Mouse (Mus musculus) left cerebral cortex, postnatal 36 days (tissue): ENCODE data around the gene Hdac4. TPM values are rescaled to one million over a fixed set of nuclear protein-coding genes. Genes with fewer than 3 reads are reported as not detected.
A peak's percentile ranks its signal among the peaks of the same experiment; 100 is the strongest.

Source experiments
- DNase-seq, 2 experiments: peaks; one replicate each; pipeline ENCODE4 v3.0.0; 2021 to 2022; ENCODE audit warnings: low spot score in 2 of 2, mixed read lengths in 1 of 2
- intact Hi-C: fragments of 180-260 bp; cut with DNase I; formaldehyde crosslinking; loops from one replicate; pipeline ENCODE4 v1.15.1; 2025
- total RNA-seq, 2 experiments: library from RNA; stranded (reverse); gene quantifications; 2 replicates each; pipeline ENCODE4 v1.2.3; 2021

The Hdac4 gene
- total RNA-seq, 2 experiments from 2014 or later, result 105 to 125 TPM

- intact Hi-C loops, result no loop called here
- no peak for DNase-seq
Measured at GRCm38 (mm10) chr1:91947441-91947840, 248.1 kb downstream of the Hdac4 start.

DNA sequence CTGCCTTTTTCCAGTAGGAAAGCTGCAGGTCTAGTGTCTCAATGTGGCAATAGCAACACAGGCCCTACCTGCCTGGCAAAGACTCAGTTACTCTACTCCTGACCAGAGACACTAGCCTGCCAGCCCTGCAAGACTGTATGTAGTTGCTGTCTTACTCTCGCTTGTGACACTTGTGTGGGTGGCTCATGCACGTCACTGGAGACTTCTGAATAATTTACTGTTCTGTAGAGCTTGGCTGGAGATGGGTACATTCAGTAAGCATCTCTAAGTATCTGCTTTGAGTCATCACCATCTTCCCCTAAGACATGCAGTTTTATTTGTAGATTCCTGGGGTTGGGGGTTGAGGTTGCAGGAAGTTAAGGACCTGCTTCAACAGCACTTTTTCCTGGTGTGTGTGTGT, 252.9 kb downstream of the Hdac4 start:
- intact Hi-C loops, result no loop called here
- DNase-seq, result peak; percentile 57 to 60

DNA sequence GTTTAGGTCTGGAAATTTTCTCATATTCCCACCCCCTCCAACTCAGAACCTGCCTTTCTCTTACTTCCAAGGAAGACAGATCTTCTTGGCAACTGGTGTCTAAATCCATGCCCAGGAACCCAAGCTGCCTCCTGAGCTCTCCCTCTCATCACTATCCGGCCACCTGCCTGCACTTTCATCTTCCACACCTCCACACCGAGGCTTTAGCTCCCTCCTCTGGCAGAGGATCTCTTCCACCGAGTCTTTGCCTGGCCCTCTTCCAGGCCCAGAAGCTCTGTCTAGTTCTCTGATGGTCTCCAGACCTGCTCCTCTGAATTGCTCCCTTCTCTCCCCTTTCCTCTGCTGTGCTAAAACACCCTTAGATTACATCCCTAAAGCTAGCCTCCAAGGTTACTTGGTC, 253.5 kb downstream of the Hdac4 start:
- intact Hi-C loops, result no loop called here
- peak in 1 of 2 experiments; percentile 49 for DNase-seq

DNA sequence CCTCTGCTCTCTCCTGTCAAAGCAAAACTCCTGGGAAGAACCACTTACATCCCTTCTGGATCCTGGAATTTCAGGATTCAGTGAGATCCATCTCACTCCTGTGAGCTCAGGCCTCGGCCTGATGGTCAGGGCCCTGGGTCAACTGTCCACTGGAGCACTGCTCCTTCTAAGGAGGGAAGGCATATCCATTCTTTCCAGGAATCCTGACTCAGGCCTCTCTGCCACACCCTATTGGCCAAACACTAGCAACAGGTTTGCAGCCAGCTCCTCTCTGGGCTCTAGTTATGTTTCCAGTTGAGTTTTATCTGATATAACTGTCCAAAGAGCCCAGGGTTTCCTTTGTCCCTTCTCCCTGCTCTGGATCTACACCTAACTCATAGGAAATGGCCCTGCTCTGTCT, 254.4 kb downstream of the Hdac4 start:
- intact Hi-C loops, result no loop called here
- no peak for DNase-seq

GRCm38 (mm10) chr1:91935171-91935570, 260.3 kb downstream of the Hdac4 start:
- intact Hi-C loops, result no loop called here
- no peak for DNase-seq

GRCm38 (mm10) chr1:91933681-91934080, 261.8 kb downstream of the Hdac4 start:
- no peak for DNase-seq
- intact Hi-C loops, result no loop called here

- intact Hi-C loops, result no loop called here
- no peak for DNase-seq
Measured at GRCm38 (mm10) chr1:91932221-91932620, 263.3 kb downstream of the Hdac4 start.

DNA sequence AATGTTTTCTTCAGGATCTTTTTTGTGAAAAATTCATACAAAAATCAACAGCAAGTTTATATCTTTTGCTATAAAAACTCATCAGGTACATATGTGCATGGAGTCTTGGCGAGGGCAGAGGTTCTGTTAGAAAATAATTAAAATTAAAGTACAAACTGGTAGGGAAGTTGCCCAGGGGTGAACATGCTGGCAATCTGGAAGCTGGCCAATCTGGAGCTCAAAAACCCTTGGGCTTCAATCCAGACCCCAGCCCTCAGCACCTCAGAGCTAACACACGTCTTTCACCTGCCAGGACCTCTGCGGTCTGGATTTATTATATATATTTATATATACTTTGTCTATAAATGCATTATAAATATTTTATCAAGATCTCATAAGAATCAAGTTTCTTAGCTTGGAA, 263.7 kb downstream of the Hdac4 start:
- no peak for DNase-seq

GRCm38 (mm10) chr1:91931196-91931595, 264.3 kb downstream of the Hdac4 start:
- intact Hi-C loops, result no loop called here
- no peak for DNase-seq

More for the DNA sequence above, 263.7 kb downstream of the Hdac4 start:
- intact Hi-C loops, result no loop called here

GRCm38 (mm10) chr1:91929051-91929450, 266.4 kb downstream of the Hdac4 start:
- intact Hi-C loops, result no loop called here
- no peak for DNase-seq

GRCm38 (mm10) chr1:91927536-91928315, 267.8 kb downstream of the Hdac4 start:
- no peak for DNase-seq
- intact Hi-C loops, result no loop called here

DNA sequence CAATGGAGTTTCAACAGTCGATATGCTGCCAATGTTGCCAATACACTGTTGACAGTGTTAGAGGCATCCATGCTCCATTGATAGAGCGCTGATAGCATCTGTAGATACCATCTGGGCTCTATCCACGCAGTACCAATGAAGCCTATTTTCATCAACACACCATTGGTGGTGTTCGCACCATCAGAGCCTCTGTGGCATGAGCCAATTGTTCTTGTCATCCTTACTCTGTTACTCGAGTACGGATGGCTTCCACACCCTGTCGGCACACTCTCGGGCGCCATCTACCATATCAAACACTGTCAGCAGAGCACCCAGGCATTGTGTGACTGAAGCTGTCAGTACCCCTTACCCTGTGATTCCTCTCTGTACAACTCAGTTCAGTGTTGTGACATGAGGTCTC, 271.9 kb downstream of the Hdac4 start:
- intact Hi-C loops, result no loop called here
- no peak for DNase-seq

DNA sequence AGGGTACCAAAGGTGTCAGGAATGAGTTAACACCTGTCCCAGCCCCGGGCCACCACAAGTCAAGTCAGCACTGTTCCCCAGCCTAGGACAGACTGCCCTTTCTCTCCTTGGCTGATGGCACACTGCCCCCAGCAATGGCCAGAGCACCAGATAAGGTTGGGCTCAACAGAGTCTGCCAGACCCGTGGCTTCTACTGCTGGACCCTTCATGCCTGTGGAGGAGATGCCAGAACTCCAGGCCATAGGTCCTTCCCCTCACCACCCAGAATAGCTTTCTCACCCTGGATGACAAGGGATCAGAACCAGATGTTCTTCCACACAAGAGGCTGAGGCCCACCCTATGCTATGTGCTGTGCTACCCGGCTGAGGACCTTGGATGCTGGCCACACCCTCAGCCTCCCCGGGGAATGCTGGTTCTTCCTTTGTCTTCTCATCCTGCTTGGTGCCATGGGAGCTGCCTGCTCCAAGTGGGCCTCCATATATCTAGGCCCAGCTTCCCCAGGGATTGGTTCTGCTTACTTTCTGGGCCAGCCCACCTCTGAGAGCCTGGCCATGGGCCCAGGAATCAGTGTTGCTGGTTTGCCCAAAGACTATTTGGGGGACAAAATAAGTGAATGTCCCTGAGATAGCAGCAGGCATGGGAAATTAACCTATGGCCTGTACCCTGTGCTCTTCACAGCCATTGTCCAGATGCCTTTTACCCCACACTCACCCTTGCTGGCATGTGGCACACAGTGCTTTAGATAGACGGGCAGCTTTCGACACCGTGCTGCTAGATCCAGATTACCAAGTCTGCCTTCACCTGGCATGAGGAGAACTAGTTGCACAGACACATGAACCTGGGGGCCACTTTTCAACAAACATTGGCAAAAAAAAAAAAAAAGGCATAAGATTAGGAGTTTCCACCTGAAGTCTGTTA, 273.0 kb downstream of the Hdac4 start:
- intact Hi-C loops, result no loop called here
- no peak for DNase-seq

DNA sequence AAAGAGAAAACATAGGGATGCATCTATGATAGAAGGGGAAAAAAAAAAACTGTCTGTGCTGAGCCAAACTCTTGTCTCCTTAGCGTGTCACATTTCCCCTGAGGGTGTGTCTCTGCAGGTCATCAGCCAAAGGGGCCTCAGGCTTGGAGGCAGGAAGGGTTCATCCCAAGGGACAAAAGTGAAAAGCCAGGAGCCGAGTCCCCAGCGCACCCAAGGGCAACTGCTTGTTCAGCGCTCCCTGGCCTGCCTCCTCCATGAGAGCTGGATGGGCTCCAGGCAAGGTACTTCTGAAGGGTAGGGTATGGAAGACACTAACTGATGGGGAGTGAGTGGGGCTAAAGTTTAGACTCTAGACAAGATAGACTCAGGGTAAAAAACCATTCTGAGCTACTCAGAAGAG, 273.8 kb downstream of the Hdac4 start:
- DNase-seq, result no peak
- intact Hi-C loops, result no loop called here

- DNase-seq, result no peak
- intact Hi-C loops, result no loop called here
Measured at GRCm38 (mm10) chr1:91921279-91921678, 274.2 kb downstream of the Hdac4 start.

DNA sequence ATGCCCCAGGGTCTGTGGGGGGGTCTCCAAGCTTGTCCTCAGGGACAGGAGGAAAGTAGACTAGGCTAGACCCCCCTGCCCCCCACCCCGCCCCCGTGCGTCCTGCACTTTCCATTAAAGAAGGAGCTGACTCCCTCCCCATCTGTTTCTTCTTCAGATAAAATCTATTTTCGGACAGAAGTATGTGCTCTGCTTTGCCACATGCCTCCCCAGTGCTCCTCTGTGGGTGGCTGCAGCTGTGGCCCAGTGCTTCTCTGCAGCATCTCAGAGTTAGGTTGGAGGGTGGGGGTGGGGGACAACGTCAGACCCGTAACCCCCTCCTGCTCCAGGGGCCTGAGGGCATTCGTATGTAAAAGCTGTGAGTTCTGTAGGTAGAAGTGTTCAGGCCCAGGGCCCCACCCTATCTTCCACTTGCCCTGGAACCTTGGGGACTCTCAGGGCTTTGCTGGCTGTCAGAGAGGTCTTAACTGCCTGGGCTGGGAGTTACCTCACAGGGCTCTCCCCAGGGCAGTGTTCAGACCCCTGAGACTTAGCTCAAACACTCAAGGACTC, 275.4 kb downstream of the Hdac4 start:
- intact Hi-C loops, result no loop called here
- peak in 1 of 2 experiments; percentile 61 for DNase-seq

DNA sequence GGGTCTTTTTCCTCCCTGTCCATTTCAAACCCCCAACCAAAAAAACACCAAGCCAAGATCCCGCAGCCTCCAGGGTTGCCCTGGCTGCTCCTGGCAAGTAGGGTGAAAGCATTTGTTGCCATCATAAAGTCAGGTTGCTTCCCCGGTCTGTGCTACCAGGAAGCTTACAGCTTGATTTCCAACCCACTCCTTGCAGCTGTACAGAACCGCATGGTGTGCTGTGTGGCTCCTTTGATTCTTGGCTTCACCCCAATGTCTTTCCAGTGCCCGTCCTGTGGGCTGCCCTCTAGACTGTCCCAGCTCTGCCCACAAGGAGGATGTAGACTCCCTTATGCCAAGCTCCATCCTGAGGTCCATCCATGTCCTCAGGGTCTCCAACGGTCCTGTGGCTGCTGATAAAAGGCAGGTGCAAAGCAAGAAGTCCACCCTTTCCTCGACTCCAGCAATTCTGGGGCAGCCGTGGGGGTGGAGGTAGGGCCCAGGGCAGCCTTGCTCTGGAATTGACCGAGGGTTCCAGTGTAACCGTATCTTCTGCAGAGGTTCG, 277.2 kb downstream of the Hdac4 start:
- intact Hi-C loops, result loop anchor here (2.0 kb wide), 1 partner anchor 38 kb away; no protein-coding TSS in a partner anchor

DNA sequence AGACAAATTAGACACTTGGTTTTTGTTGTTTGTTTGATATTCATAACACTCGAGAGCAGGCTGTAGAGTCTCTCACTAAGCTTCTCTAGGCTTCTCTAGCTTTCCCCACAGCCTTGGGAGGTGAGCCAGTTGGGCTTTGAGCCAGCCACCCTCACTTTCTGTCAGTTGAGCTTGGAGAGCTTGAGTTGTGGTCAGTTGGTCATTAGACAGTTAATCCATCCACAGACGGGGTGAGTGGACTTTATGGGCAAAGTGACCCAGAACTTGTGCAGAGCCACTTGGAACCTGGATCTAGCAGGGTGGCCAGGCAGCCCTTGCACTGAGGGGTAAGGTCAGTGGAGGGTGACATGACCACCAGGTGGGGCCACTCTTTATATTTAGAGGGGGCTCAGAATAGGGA, 277.9 kb downstream of the Hdac4 start:
- intact Hi-C loops, result no loop called here
- no peak for DNase-seq

More for the DNA sequence above, 277.2 kb downstream of the Hdac4 start:
- DNase-seq, result no peak

GRCm38 (mm10) chr1:91915961-91916360, 279.5 kb downstream of the Hdac4 start:
- intact Hi-C loops, result no loop called here
- DNase-seq, result no peak

DNA sequence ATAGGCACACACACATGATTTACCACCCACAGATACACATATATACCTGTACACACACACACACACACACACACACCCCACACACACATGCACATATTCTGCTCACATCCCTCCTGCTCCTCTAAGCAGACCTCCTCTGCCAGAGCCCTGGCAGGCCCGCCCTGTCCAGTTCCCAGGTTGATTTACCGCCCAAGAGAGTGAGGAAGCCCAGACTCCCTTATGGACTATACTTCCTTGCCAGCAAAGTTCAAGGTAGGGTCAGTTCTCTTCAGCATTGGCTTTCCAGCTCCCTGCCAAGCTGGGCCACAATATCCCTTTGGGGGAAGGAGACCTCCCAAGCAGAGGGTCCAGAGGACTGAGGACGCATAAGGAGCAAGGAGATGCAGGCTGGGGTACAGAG, 280.9 kb downstream of the Hdac4 start:
- intact Hi-C loops, result no loop called here
- no peak for DNase-seq
